Mouse (Mus musculus): ENCODE results near the gene Eif5a.

DNA sequence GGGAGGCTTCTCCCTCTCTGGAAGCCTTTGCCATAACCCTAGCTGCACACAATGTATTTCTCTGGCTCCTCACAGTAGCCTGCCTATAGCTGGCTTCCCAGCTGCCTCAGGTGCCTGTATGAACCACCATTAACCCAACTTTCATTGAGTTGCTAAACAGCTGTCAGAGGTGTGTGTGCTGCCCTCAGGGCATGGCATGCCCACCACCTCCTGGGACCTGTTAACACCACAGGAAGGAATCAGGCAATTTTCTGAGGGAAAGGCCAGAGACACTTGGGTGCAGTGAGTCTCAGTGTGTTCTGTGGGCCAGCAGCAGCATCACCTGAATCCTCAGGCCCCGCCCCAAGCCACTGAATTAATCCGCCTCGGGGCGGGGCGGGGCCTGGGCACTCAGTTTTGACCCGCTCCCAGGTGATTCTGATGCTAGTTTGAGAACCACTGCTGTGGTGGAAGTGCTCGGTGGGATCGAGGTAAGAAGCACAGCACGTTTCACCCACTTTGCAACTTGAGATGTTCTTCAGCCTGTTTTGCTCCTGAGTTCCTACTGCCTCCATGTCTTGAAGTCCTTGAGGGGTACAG lies 16.7 kb upstream of the Eif5a start:
- TF ChIP-seq POLR2A (IDR thresholded peaks at IDR 0.05; ENCODE audit: borderline replicate concordance, insufficient read depth, low read length) (no peak), CTCF (IDR thresholded peaks at IDR 0.05; ENCODE audit: borderline replicate concordance, insufficient read depth, low read depth, low read length) (no peak)

Measured in cerebellum, adult 2 months (tissue).